Mouse (Mus musculus) induced T-regulatory cell, adult 2 months (primary cell): Measurements from ENCODE around the gene Suds3.
A peak's percentile ranks its signal among the peaks of the same experiment; 100 is the strongest.

Source experiments
- DNase-seq: peaks from one replicate; pipeline ENCODE4 v3.0.0-alpha.2; 2012; ENCODE audit warnings: low read depth

The Suds3 gene

GRCm38 (mm10) chr5:117115836-117116366, at the start of gene Suds3:
Gene Suds3 (minus strand): TSS chr5:117116113.
- DNase-seq, result peak; percentile 97

- no peak for DNase-seq
These were observed 49.0 kb upstream of the Suds3 start for GRCm38 (mm10) chr5:117164923-117165322.

GRCm38 (mm10) chr5:117164516-117164915, 48.6 kb upstream of the Suds3 start:
- DNase-seq, result no peak

- DNase-seq, result no peak
These were observed 47.9 kb upstream of the Suds3 start for GRCm38 (mm10) chr5:117163790-117164189.

GRCm38 (mm10) chr5:117160499-117160898, 44.6 kb upstream of the Suds3 start:
- peak; percentile 6 for DNase-seq

- no peak for DNase-seq
These were observed 43.9 kb upstream of the Suds3 start for GRCm38 (mm10) chr5:117159805-117160291.

GRCm38 (mm10) chr5:117159326-117159725, 43.4 kb upstream of the Suds3 start:
- DNase-seq, result no peak

GRCm38 (mm10) chr5:117158335-117159018, 42.6 kb upstream of the Suds3 start:
- peak; percentile 49 for DNase-seq

GRCm38 (mm10) chr5:117153527-117154091, 37.7 kb upstream of the Suds3 start:
- DNase-seq, result no peak

GRCm38 (mm10) chr5:117152944-117153343, 37.0 kb upstream of the Suds3 start:
- DNase-seq, result no peak

- DNase-seq, result no peak
These were observed 34.2 kb upstream of the Suds3 start for GRCm38 (mm10) chr5:117150068-117150467.

GRCm38 (mm10) chr5:117149054-117149942, 33.4 kb upstream of the Suds3 start:
- DNase-seq, result no peak

GRCm38 (mm10) chr5:117147187-117148095, 31.5 kb upstream of the Suds3 start:
- DNase-seq, result no peak

- no peak for DNase-seq
These were observed 30.3 kb upstream of the Suds3 start for GRCm38 (mm10) chr5:117146165-117146564.

- peak; percentile 44 for DNase-seq
These were observed 27.8 kb upstream of the Suds3 start for GRCm38 (mm10) chr5:117143721-117144135.

- DNase-seq, result no peak
These were observed 24.5 kb upstream of the Suds3 start for GRCm38 (mm10) chr5:117140374-117140773.

GRCm38 (mm10) chr5:117139822-117140221, 23.9 kb upstream of the Suds3 start:
- no peak for DNase-seq

- DNase-seq, result peak; percentile 67
These were observed 22.5 kb upstream of the Suds3 start for GRCm38 (mm10) chr5:117138295-117138988.

GRCm38 (mm10) chr5:117137594-117137993, 21.7 kb upstream of the Suds3 start:
- DNase-seq, result no peak

GRCm38 (mm10) chr5:117137011-117137410, 21.1 kb upstream of the Suds3 start:
- no peak for DNase-seq

- DNase-seq, result no peak
These were observed 20.7 kb upstream of the Suds3 start for GRCm38 (mm10) chr5:117136570-117136969.
